Mouse (Mus musculus): ENCODE results near the gene Nucb2.

Nucb2 gene

GRCm38 (mm10) chr7:116503879-116504817, at the start of gene Nucb2:
Gene Nucb2, plus strand, starts transcription at chr7:116504369.
- DNase-seq = peak; percentile 99

- DNase-seq = no peak
Observed at GRCm38 (mm10) chr7:116456964-116457363, 47.2 kb upstream of the Nucb2 start.

- no peak for DNase-seq
Observed at GRCm38 (mm10) chr7:116457391-116457790, 46.8 kb upstream of the Nucb2 start.

GRCm38 (mm10) chr7:116458985-116459441, 45.2 kb upstream of the Nucb2 start:
- DNase-seq = peak; percentile 60

GRCm38 (mm10) chr7:116462114-116462513, 42.1 kb upstream of the Nucb2 start:
- no peak for DNase-seq

- no peak for DNase-seq
Observed at GRCm38 (mm10) chr7:116475836-116476235, 28.3 kb upstream of the Nucb2 start.

- no peak for DNase-seq
Observed at GRCm38 (mm10) chr7:116476264-116476663, 27.9 kb upstream of the Nucb2 start.

- no peak for DNase-seq
Observed at GRCm38 (mm10) chr7:116483106-116483505, 21.1 kb upstream of the Nucb2 start.

GRCm38 (mm10) chr7:116483782-116484181, 20.4 kb upstream of the Nucb2 start:
- no peak for DNase-seq

GRCm38 (mm10) chr7:116484213-116484612, 20.0 kb upstream of the Nucb2 start:
- no peak for DNase-seq

GRCm38 (mm10) chr7:116485062-116485601, 19.0 kb upstream of the Nucb2 start:
- DNase-seq = no peak

GRCm38 (mm10) chr7:116491113-116491512, 13.1 kb upstream of the Nucb2 start:
- DNase-seq = no peak

GRCm38 (mm10) chr7:116493267-116494003, 10.7 kb upstream of the Nucb2 start:
- DNase-seq = no peak

GRCm38 (mm10) chr7:116494618-116495017, 9.6 kb upstream of the Nucb2 start:
- no peak for DNase-seq

GRCm38 (mm10) chr7:116496760-116497159, 7.4 kb upstream of the Nucb2 start:
- DNase-seq = no peak

GRCm38 (mm10) chr7:116504818-116505170, 625 bp downstream of the Nucb2 start:
- no peak for DNase-seq

- DNase-seq = no peak
Observed at GRCm38 (mm10) chr7:116514030-116514429, 9.9 kb downstream of the Nucb2 start.

GRCm38 (mm10) chr7:116514546-116514945, 10.4 kb downstream of the Nucb2 start:
- no peak for DNase-seq

- DNase-seq = no peak
Observed at GRCm38 (mm10) chr7:116515059-116515458, 10.9 kb downstream of the Nucb2 start.

GRCm38 (mm10) chr7:116515514-116516135, 11.5 kb downstream of the Nucb2 start:
- no peak for DNase-seq

GRCm38 (mm10) chr7:116517240-116517639, 13.1 kb downstream of the Nucb2 start:
- DNase-seq = peak; percentile 69

GRCm38 (mm10) chr7:116518155-116518554, 14.0 kb downstream of the Nucb2 start:
- no peak for DNase-seq

GRCm38 (mm10) chr7:116519805-116520204, 15.6 kb downstream of the Nucb2 start:
- DNase-seq = peak; percentile 54

Data from retina, postnatal 1 day (tissue).